Comparison of ENCODE assay signal across 1 mouse cellular context in the genomic region with DNA sequence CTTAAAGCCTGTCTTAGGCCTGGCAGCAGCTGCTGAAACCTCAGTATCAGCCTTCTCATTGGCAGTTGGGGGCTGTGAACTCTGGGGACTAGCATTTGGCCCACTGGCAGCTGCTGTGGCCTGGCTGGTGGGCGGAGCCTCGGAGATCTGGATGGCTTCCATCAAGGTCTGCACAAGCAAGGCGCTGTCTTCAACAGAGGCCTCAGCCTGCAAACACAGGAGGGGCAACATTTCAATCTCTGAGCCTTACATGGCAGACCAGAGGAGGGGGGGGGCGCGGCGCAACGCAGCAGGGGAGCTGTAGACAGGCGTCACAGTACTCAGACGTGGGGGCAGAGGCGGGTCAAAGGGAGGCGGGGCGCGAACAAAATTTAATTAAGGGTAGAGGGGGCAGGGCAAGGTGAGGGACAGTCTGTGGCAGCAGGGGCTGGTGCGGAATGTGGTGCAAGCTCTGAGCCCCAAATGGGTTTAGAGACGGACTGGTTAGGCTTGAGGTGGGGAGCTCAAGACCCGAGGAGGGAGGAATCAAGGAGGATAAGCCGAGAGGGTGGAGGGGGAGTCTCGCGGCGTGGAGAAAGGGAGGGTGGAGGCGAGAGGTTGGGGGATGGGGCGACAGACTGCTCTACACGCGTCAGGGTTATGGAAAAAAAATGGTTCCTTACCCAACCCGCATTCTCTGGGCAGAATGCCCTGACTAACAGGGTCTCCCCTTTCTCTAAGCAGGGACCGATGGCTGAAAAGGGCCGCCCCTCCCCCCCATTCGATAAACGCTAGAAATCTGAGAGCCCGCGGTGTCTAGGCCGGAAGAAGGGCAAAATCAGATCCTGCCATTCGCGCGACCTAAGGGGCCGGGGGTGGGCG.
A peak's percentile ranks its signal among the peaks of the same experiment; 100 is the strongest.
TF ChIP-seq lines count a peak whose summit lies in the region.

No protein-coding gene starts in this region.

TF ChIP-seq in CH12.LX, 34 proteins besides CTCF, POLR2A, EP300 and RAD21:
- TF ChIP-seq IRF4 (IDR thresholded peaks at IDR 0.05; ENCODE audit: low read depth, low read length) = no peak
- no peak for TF ChIP-seq KAT2A (IDR thresholded peaks at IDR 0.05; ENCODE audit: insufficient replicate concordance, low read length)
- TF ChIP-seq TCF12 (IDR thresholded peaks at IDR 0.05; ENCODE audit: low read depth, low read length) = no peak
- TF ChIP-seq USF2 (conservative IDR thresholded peaks at IDR 0.05; ENCODE audit: low read depth, low read length) = no peak
- no peak for TF ChIP-seq BHLHE40 (IDR thresholded peaks at IDR 0.05; ENCODE audit: low read depth, low read length)
- no peak for TF ChIP-seq JUND (conservative IDR thresholded peaks at IDR 0.05; ENCODE audit: low read depth, low read length)
- TF ChIP-seq MYC (IDR thresholded peaks at IDR 0.05; ENCODE audit: low read depth, low read length) = no peak
- no peak for TF ChIP-seq NELFE (IDR thresholded peaks at IDR 0.05; ENCODE audit: low read depth, low read length)
- TF ChIP-seq CHD2 (IDR thresholded peaks at IDR 0.05; ENCODE audit: low read length) = peak; percentile 72; the same call in 1 of the 2 replicates
- TF ChIP-seq MAZ (IDR thresholded peaks at IDR 0.05; ENCODE audit: low read depth, low read length) = peak; percentile 30; the same call in 1 of the 2 replicates
- no peak for TF ChIP-seq CHD1 (IDR thresholded peaks at IDR 0.05; ENCODE audit: low read depth, low read length)
- no peak for TF ChIP-seq MAX (IDR thresholded peaks at IDR 0.05; ENCODE audit: low read length)
- no peak for TF ChIP-seq HCFC1 (IDR thresholded peaks at IDR 0.05; ENCODE audit: low read depth, low read length)
- no peak for TF ChIP-seq POLR2AphosphoS2 (IDR thresholded peaks at IDR 0.05; ENCODE audit: low read depth, low read length)
- TF ChIP-seq E2F4 (IDR thresholded peaks at IDR 0.05; ENCODE audit: insufficient replicate concordance, low read depth, low read length) = no peak
- TF ChIP-seq ZC3H11A (IDR thresholded peaks at IDR 0.05; ENCODE audit: low read depth, low read length) = no peak
- no peak for TF ChIP-seq ETS1 (conservative IDR thresholded peaks at IDR 0.05; ENCODE audit: low read depth, low read length)
- peak; percentile 27; the same call in 1 of the 2 replicates for TF ChIP-seq ZNF384 (IDR thresholded peaks at IDR 0.05; ENCODE audit: low read depth, low read length)
- no peak for TF ChIP-seq USF1 (IDR thresholded peaks at IDR 0.05; ENCODE audit: low read depth, low read length)
- no peak for TF ChIP-seq JUN (IDR thresholded peaks at IDR 0.05; ENCODE audit: insufficient read depth, low read depth, low read length)
- no peak for TF ChIP-seq TBP (conservative IDR thresholded peaks at IDR 0.05; ENCODE audit: low read depth, low read length)
